Mouse (Mus musculus) cerebellum, postnatal 14 days (tissue): Measurements from ENCODE around the gene Fam53b.

Experiments
- DNase-seq, 2 experiments: peaks; one replicate each; pipeline ENCODE4 v3.0.0; 2021; ENCODE audit warnings: mixed read lengths in 2 of 2

Gene Fam53b

DNA sequence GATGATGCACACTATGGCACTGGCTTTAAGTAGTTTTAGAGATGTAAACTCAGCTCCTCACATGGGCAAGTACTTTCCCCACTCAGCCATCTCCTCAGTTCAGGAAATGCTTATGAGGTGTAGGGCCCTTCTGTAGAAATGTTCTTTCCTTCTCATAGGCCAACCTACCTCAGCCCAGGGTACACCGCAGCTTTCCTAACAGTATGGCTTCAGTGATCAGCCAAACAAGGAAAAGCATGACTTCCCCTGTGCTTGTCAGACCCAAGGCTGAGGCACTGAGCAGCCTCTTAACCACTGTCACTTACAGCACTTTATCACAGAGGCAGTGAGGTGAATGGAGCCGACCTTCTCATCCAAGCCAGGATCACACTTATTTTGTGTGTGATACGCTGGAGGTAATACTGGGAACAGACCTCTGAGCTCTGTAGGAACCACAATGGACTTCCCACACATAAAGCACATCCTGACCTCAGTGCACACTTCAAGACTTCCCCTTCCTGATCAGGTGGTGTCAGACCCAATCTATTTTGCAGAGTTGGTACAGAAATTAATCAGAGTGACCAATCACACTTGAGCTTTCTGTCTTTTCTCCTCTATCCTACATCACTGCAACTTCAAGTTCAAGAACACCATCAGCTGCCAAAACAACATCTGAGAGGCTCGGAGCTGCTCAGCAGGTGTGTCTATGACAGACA lies 26.0 kb downstream of the Fam53b start:
- DNase-seq, result no peak

GRCm38 (mm10) chr7:132787022-132787421 lies 26.7 kb downstream of the Fam53b start:
- DNase-seq, result no peak

GRCm38 (mm10) chr7:132786522-132786921 lies 27.2 kb downstream of the Fam53b start:
- peak in 1 of 2 experiments; percentile 58 for DNase-seq

DNA sequence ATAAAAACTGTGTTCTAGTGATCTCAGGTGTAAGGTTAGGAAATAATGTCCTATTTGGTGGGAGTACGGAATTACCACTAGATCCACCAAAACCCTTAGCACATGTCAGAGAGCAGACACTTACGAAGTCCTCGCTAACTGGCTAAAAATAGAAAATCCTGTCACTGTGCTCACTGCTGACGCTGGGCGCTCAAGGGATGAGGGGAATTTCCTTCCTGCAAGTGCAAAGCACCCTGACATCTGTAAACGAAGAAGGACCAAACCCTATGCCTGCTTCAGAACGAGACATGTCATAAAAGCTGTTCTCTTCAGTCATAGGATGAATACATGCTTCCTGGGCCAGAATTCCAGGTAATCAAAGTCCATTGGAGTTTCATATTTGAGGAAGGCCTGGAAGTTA lies 27.7 kb downstream of the Fam53b start:
- DNase-seq, result no peak

DNA sequence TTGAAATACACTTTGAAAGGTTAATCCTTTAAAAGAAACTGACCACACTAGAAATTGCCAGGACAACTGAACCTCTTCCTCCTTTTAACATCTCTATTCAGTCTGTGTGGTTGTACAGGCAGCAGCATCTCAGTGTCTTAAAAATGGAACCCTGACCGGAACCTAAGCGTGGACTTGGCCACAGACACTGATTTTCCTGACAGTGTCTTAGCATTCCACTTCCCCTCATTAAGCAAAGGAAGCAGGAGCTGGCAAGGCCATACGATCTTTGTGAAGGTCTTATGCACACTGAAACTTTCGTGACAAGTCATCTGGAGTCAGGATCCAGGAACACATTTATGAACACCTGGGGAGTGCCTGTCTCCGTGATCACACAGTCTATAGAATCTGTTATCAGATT lies 29.6 kb downstream of the Fam53b start:
- no peak for DNase-seq

GRCm38 (mm10) chr7:132781850-132782249 lies 31.8 kb downstream of the Fam53b start:
- DNase-seq, result peak; percentile 77 to 81

- no peak for DNase-seq
These were observed 32.4 kb downstream of the Fam53b start for GRCm38 (mm10) chr7:132781130-132781814.

DNA sequence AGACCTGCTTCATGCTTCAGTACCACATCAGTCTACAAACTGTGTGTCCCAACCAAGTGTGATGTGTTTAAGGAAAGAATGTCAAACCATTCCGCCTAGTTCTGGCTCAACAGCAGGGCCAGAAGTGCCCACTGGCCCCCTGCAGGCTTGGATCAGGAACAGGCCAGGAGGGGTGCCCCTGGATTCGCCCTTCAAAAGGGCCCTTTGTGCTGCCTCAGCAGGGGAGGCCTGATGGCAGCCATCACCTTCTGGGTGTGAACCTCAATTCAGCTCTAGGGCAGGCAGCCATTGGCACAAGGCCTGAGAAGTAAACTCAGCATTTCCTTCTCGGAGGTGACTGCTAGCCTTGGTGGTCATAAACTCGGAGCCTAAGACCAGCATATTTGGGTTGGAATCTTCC lies 33.1 kb downstream of the Fam53b start:
- peak; percentile 58 to 59 for DNase-seq

DNA sequence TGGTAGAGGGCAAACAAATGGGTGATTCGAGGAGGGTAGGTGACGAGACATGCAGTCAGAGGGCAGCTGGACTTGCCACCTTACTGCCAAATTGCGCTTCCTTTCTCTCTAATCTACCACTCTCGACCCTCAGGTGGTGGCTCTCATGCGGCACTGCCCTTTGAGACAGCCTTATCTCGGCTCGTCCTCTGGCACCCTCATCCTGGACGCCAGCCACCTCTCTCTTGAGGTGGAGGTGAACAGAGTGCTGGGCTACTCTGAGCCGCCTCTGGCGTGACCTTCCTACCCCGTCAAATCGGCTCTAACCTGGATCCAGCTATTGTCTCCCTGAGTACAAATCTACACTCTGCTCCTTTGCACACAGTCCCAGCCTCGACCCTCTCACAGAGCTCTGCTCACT lies 35.1 kb downstream of the Fam53b start:
- no peak for DNase-seq

DNA sequence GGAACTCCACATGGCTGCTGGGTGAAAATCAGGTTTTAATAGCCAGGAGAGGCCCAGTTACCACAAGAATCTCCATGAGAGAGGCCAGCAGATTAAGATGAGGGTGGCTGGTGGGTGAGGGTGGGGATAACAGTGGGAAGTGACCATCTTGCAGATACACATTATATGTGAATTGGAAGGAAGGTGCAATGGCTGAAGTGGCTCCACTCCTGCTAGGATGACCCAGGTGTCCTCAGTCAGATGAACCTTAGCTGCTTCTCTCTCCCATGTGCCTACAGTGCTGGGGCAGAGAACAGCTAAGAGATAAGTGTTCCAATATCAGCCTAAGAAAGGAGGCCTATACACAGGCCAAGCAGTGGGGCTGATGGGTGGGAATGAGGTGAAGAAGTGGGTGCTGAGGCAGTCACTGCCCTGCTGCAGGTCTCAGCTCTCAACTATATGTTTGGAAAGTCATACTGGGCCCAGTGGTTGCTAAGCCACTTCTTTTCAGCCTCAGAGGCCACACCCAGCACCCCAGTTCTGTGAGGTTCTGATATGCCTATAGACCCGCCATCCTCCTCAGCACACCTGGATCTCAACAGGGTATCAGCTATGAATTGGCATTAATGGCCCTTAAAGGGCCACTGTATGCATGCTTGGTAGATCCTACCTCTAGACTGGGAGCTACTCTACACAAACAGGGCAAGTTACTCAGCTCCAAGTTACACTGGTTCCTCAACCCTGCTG lies 35.8 kb downstream of the Fam53b start:
- no peak for DNase-seq

DNA sequence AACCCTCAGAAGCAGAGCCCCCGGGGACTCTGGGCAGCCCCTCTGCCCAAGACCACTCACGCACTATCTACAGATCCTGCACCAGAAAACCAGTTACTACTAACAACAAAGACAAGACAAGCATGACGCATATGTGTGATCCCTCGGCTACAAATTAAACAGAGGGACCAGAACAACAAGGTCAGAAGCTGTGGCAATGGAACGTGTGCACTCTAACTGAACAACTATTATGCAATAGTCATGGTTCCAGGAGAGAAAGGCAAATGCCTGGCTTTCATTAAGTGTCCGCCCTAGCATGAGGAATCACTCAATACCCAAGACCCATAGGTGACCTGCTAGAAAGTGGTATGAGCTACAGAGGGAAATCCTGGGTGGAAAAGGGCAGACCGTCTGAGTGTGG lies 36.6 kb downstream of the Fam53b start:
- DNase-seq, result no peak

- DNase-seq, result no peak
These were observed 37.2 kb downstream of the Fam53b start for GRCm38 (mm10) chr7:132776338-132777111.

GRCm38 (mm10) chr7:132775922-132776321 lies 37.8 kb downstream of the Fam53b start:
- no peak for DNase-seq

DNA sequence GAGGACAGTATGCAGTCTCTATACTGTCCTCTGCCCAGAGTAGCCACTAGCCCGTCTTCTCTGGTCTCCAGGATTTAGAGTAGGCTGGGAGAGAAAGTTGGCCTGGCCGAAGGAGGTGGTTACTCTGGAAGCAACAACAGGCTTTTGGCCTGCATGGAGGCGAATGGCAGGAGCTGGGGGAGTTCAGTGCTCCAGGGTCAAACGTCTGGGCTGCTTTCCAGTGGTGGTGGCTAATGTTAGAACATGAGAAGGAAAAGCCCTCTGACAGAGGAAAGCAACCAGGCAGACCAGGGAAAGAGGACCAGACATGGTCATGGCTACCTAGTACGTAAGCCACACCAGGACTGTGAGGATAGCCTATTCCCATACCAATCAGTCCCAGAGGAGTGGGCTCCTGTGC lies 38.4 kb downstream of the Fam53b start:
- DNase-seq, result no peak

DNA sequence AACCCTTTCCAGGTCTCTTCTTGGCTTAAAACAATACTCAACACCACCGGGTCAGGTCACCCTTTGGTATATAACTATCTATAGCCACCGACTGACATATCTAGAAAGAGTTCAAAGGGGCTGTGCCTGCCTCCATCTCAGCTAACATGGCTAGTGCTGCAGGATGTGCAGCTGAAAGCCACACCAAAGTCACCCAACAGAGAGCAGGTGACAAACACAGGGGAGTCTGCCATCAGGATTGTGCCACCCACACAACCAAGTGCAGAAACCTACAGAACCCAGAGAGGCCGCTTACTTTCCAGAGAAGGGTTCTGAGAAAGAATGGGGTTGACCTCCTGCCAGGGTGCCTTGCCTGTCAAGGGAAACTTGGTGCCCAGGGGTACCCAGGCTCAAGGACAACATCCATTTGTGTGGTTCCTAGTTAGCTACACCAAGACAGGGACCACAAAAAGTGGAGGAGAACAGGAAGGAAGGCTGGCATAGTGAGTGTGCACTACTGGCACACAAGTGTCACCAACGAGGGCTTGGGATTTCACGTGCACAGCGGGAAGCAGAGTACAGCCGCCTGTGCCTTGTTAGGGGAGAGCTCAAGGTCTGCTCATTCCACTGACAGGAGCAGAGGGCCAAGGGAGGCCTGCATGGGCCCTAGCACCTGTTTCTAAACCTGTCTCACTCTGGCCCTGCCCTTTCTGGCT lies 40.5 kb downstream of the Fam53b start:
- DNase-seq, result no peak

GRCm38 (mm10) chr7:132772440-132772839 lies 41.2 kb downstream of the Fam53b start:
- DNase-seq, result no peak

DNA sequence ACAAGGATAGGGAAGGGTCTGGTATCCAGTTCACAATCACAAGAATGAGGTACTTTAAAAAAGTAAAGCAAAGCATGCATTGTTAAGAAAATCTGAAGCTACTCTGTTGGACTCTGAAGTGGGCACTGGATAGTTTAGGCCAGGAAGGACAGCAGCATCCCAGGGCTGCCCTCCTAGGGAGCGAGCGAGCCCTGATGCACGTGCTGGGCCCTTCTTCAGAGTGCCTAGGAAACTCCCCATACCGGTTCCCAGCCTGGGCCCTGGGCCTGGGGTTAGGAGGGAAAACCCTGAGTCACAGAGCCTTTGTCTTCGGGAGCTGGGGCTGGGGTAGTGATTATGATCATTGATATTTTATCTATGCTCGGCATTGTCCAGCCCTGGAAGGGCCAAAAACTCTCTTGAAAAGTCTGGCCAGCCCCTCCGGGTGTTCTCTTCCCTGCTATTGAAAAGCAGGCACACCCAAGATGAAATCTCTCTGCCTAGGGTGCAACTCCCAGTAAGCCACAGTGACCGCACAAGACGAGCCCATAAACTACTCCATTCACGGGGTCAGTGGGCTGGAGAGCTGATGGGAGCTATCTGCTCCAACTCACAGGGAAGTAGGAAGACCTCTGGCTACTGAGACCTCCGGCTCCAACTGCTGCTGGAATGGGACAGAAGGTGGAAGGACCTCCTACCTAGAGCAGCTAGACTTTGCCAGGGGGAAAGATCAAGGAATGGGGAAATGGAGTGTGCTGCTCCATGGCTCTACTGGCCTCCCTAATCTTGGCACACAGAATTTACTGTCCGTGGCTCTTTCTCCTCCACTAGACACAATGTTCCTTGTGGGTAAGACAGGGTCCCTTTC lies 45.0 kb downstream of the Fam53b start:
- DNase-seq, result no peak

GRCm38 (mm10) chr7:132767999-132768370 lies 45.7 kb downstream of the Fam53b start:
- no peak for DNase-seq

DNA sequence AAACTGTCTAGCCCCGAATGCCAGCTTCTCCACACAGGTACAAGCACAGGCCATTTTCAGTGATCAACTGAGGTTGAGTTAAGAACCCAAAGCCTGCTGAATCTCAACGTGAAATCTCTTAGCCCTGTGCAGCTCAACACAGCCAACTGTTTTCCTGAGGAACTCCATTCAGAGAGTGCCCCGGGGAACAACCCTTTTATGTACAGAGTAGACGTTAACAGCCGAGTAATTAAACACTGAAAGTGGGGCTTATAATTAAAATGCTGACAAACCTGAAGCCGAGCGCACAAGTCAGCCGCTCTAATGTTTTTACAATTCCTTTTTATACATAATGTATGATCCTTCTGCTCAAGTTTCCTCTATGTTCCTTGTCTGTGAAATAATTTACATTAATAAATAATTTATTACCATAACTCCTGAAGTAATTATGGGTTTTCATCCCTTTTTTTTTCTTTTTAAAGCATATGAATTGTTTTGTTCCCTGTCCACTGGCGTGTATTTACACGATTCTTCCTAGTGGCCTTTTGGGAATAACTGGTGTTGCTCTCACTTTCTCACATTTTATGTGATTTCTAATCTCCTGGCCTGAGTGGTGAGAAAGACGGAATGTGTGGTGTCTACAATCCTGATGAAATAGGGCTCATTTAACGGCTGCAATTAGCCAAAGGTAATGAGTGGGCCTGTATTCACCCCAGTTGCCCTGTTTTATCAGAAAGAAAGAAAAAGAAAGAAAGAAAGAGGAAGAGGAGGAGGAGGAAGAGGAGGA lies 46.3 kb downstream of the Fam53b start:
- no peak for DNase-seq

GRCm38 (mm10) chr7:132766235-132766871 lies 47.3 kb downstream of the Fam53b start:
- DNase-seq, result no peak
